Mouse (Mus musculus): ENCODE results near the gene Faim. TPM values are rescaled to one million over a fixed set of nuclear protein-coding genes. Genes with fewer than 3 reads are reported as not detected.

The Faim gene
- polyA plus RNA-seq, 1 experiment = 0.14 TPM

GRCm38 (mm10) chr9:98956591-98957381 is 29.4 kb upstream of the Faim start:
- H3K4me3 ChIP-seq (replicated peaks) = no peak overlapping the region
- H3K36me3 ChIP-seq (ENCODE audit: control insufficient read depth) = no peaks in the 10 kb centered on the region
- peaks cover 7% of the 10 kb centered on the region; the same call in 1 of the 2 replicates for H3K9me3 ChIP-seq (ENCODE audit: control insufficient read depth, low read length)
- no peaks in the 10 kb centered on the region for H3K4me1 ChIP-seq (ENCODE audit: control insufficient read depth)
- H3K27me3 ChIP-seq (ENCODE audit: control insufficient read depth) = peaks cover 100% of the 10 kb centered on the region
- TF ChIP-seq GATA1 (IDR thresholded peaks at IDR 0.05; ENCODE audit: low read length) = no peak
- no peak for TF ChIP-seq TAL1 (IDR thresholded peaks at IDR 0.05; ENCODE audit: low read length)

GRCm38 (mm10) chr9:98957751-98958351 is 28.3 kb upstream of the Faim start:
- Histone ChIP-seq H3K27me3 (ENCODE audit: control insufficient read depth) (peaks cover 100% of the 10 kb centered on the region), H3K4me3 (replicated peaks) (no peak overlapping the region), H3K9me3 (ENCODE audit: control insufficient read depth, low read length) (peaks cover 7% of the 10 kb centered on the region; the same call in 1 of the 2 replicates), H3K4me1 (ENCODE audit: control insufficient read depth) (no peaks in the 10 kb centered on the region), H3K36me3 (ENCODE audit: control insufficient read depth) (no peaks in the 10 kb centered on the region)
- TF ChIP-seq TAL1 (IDR thresholded peaks at IDR 0.05; ENCODE audit: low read length) = no peak
- no peak for TF ChIP-seq GATA1 (IDR thresholded peaks at IDR 0.05; ENCODE audit: low read length)

GRCm38 (mm10) chr9:98958628-98959027 is 27.5 kb upstream of the Faim start:
- Histone ChIP-seq H3K4me1 (ENCODE audit: control insufficient read depth) (no peaks in the 10 kb centered on the region), H3K36me3 (ENCODE audit: control insufficient read depth) (no peaks in the 10 kb centered on the region), H3K4me3 (replicated peaks) (no peak overlapping the region), H3K27me3 (ENCODE audit: control insufficient read depth) (peaks cover 100% of the 10 kb centered on the region), H3K9me3 (ENCODE audit: control insufficient read depth, low read length) (peaks cover 9% of the 10 kb centered on the region; the same call in 1 of the 2 replicates)
- TF ChIP-seq GATA1 (IDR thresholded peaks at IDR 0.05; ENCODE audit: low read length) (no peak), TAL1 (IDR thresholded peaks at IDR 0.05; ENCODE audit: low read length) (no peak)

GRCm38 (mm10) chr9:98959851-98960250 is 26.3 kb upstream of the Faim start:
- Histone ChIP-seq H3K9me3 (ENCODE audit: control insufficient read depth, low read length) (peaks cover 6% of the 10 kb centered on the region; the same call in 1 of the 2 replicates), H3K36me3 (ENCODE audit: control insufficient read depth) (no peaks in the 10 kb centered on the region), H3K27me3 (ENCODE audit: control insufficient read depth) (peaks cover 100% of the 10 kb centered on the region), H3K4me3 (replicated peaks) (no peak overlapping the region), H3K4me1 (ENCODE audit: control insufficient read depth) (no peaks in the 10 kb centered on the region)
- TF ChIP-seq TAL1 (IDR thresholded peaks at IDR 0.05; ENCODE audit: low read length) = no peak
- TF ChIP-seq GATA1 (IDR thresholded peaks at IDR 0.05; ENCODE audit: low read length) = no peak

GRCm38 (mm10) chr9:98960348-98960747 is 25.8 kb upstream of the Faim start:
- Histone ChIP-seq H3K9me3 (ENCODE audit: control insufficient read depth, low read length) (peaks cover 6% of the 10 kb centered on the region; the same call in 1 of the 2 replicates), H3K27me3 (ENCODE audit: control insufficient read depth) (peaks cover 100% of the 10 kb centered on the region), H3K36me3 (ENCODE audit: control insufficient read depth) (no peaks in the 10 kb centered on the region), H3K4me1 (ENCODE audit: control insufficient read depth) (no peaks in the 10 kb centered on the region), H3K4me3 (replicated peaks) (no peak overlapping the region)
- TF ChIP-seq TAL1 (IDR thresholded peaks at IDR 0.05; ENCODE audit: low read length) (no peak), GATA1 (IDR thresholded peaks at IDR 0.05; ENCODE audit: low read length) (no peak)

GRCm38 (mm10) chr9:98961591-98962477 is 24.3 kb upstream of the Faim start:
- TF ChIP-seq TAL1 (IDR thresholded peaks at IDR 0.05; ENCODE audit: low read length) (no peak), GATA1 (IDR thresholded peaks at IDR 0.05; ENCODE audit: low read length) (no peak)
- Histone ChIP-seq H3K4me3 (replicated peaks) (no peak overlapping the region), H3K9me3 (ENCODE audit: control insufficient read depth, low read length) (peaks cover 2% of the 10 kb centered on the region; the same call in 1 of the 2 replicates), H3K36me3 (ENCODE audit: control insufficient read depth) (no peaks in the 10 kb centered on the region), H3K27me3 (ENCODE audit: control insufficient read depth) (peaks cover 97% of the 10 kb centered on the region), H3K4me1 (ENCODE audit: control insufficient read depth) (no peaks in the 10 kb centered on the region)

GRCm38 (mm10) chr9:98962478-98963142 is 23.6 kb upstream of the Faim start:
- H3K4me3 ChIP-seq (replicated peaks) = no peak overlapping the region
- TF ChIP-seq GATA1 (IDR thresholded peaks at IDR 0.05; ENCODE audit: low read length) (no peak), TAL1 (IDR thresholded peaks at IDR 0.05; ENCODE audit: low read length) (no peak)
- H3K9me3 ChIP-seq (ENCODE audit: control insufficient read depth, low read length) = peaks cover 2% of the 10 kb centered on the region; the same call in 1 of the 2 replicates
- peaks cover 96% of the 10 kb centered on the region for H3K27me3 ChIP-seq (ENCODE audit: control insufficient read depth)
- H3K36me3 ChIP-seq (ENCODE audit: control insufficient read depth) = no peaks in the 10 kb centered on the region
- no peaks in the 10 kb centered on the region for H3K4me1 ChIP-seq (ENCODE audit: control insufficient read depth)

GRCm38 (mm10) chr9:98963661-98964060 is 22.5 kb upstream of the Faim start:
- TF ChIP-seq TAL1 (IDR thresholded peaks at IDR 0.05; ENCODE audit: low read length) (no peak), GATA1 (IDR thresholded peaks at IDR 0.05; ENCODE audit: low read length) (no peak)
- peaks cover 92% of the 10 kb centered on the region for H3K27me3 ChIP-seq (ENCODE audit: control insufficient read depth)
- no peaks in the 10 kb centered on the region for H3K4me1 ChIP-seq (ENCODE audit: control insufficient read depth)
- no peaks in the 10 kb centered on the region for H3K36me3 ChIP-seq (ENCODE audit: control insufficient read depth)
- H3K4me3 ChIP-seq (replicated peaks) = no peak overlapping the region
- H3K9me3 ChIP-seq (ENCODE audit: control insufficient read depth, low read length) = peaks cover 8% of the 10 kb centered on the region

All from erythroblast, embryonic 14.5 days (primary cell).